Mouse (Mus musculus) kidney, adult 2 months (tissue): ENCODE data around the gene Gprc5d.

Experiments used
- CTCF ChIP-seq: fragments of 200-500 bp; conservative IDR thresholded peaks from 2 replicates; pipeline ENCODE4 v1.5.1; 2011; ENCODE audit warnings: low read depth, mild to moderate bottlenecking, control low read depth, low read length, moderate library complexity, mixed read lengths; ENCODE audit not compliant: insufficient read depth, insufficient read length
- POLR2A ChIP-seq: fragments of 200-500 bp; IDR thresholded peaks from one replicate; pipeline ENCODE4 v1.6.1; 2011; ENCODE audit warnings: low read depth, low read length, control low read depth

GRCm38 (mm10) chr6:135153719-135154118 is 35.6 kb upstream of the Gprc5d start:
- TF ChIP-seq CTCF (no peak), POLR2A (no peak)
